Mouse (Mus musculus): ENCODE measurements at regions not wholly inside any gene's neighbourhood (a gene's known extent, or its start where the extent isn't known, plus 50 kb on each side); places are given as distances from the start of the nearest gene placed in this dataset.

DNA sequence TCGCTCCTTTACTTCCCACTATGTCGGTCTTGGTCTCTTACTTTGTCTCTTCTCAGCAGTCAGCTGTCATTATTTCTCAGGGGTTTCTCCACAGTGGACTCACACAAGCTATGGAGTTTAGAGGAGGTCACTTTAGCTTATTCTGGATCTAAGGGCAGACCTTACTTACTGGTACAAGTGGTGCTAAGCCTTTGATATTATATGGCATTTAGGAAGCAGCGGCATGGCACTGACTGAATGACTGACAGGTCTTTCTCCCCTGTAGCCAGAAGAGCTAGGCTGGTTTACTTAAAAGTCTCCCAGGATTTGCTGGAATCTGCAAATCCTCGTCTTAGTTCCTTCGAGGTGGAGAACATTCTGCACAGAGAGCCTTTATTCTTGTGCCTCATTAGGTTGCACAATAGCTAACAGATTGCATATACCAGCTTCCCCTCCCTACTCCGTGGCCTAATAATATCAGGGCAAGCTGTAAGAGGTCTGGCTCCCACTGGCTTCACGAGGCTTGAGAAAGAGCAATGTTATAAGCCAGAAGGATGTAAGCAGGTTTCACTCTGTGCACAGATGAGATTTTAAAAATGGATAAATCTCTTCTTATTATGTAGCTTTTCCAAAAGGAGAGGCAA, 214.1 kb upstream of the 4930583I09Rik start:
- TF ChIP-seq CTCF (IDR thresholded peaks at IDR 0.05; ENCODE audit: control insufficient read depth, insufficient read depth, insufficient replicate concordance, low read depth, low read length) (no peak), POLR2A (IDR thresholded peaks at IDR 0.05; ENCODE audit: control insufficient read depth, low read depth, low read length) (no peak)
- no peaks in the 10 kb centered on the region for H3K36me3 ChIP-seq (ENCODE audit: control insufficient read depth, insufficient read depth, low read length)

DNA sequence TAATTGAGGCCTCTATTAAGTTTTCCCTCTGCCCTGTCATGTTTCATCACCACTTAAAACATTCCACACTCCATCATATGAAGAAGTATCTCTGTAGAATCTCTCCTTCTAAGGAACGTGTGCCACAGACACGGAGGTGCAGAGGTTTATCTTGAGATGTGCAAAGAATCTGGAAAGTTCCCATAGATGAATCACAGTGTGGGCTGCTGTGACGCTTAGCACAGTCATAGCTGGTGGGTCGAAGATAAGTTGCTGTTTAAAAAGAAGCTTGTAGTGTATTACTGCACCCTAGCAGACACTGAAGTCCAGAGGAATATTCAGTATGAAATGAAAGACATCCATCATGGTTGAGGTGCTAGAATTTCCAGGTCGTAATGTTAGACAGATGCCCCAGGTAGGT, 179.9 kb upstream of the 4930583I09Rik start:
- Histone ChIP-seq H3K36me3 (ENCODE audit: control insufficient read depth, insufficient read depth, low read length) (no peaks in the 10 kb centered on the region), H3K4me3 (ENCODE audit: control insufficient read depth, low read depth, low read length) (no peak overlapping the region)
- no peak for TF ChIP-seq POLR2A (IDR thresholded peaks at IDR 0.05; ENCODE audit: control insufficient read depth, low read depth, low read length)
- no peak for TF ChIP-seq CTCF (IDR thresholded peaks at IDR 0.05; ENCODE audit: control insufficient read depth, insufficient read depth, insufficient replicate concordance, low read depth, low read length)

More for the DNA sequence above, 214.1 kb upstream of the 4930583I09Rik start:
- Histone ChIP-seq H3K4me1 (ENCODE audit: control insufficient read depth, insufficient read depth, low read length) (no peaks in the 10 kb centered on the region), H3K27ac (ENCODE audit: control insufficient read depth, insufficient read depth, low read depth, low read length) (no peak overlapping the region), H3K27me3 (ENCODE audit: control insufficient read depth, insufficient read depth, low read length) (no peaks in the 10 kb centered on the region), H3K4me3 (ENCODE audit: control insufficient read depth, low read depth, low read length) (no peak overlapping the region)

GRCm38 (mm10) chr17:65014682-65015081, 178.8 kb upstream of the 4930583I09Rik start:
- Histone ChIP-seq H3K4me1 (ENCODE audit: control insufficient read depth, insufficient read depth, low read length) (no peaks in the 10 kb centered on the region), H3K36me3 (ENCODE audit: control insufficient read depth, insufficient read depth, low read length) (no peaks in the 10 kb centered on the region), H3K4me3 (ENCODE audit: control insufficient read depth, low read depth, low read length) (no peak overlapping the region), H3K27ac (ENCODE audit: control insufficient read depth, insufficient read depth, low read depth, low read length) (no peak overlapping the region), H3K27me3 (ENCODE audit: control insufficient read depth, insufficient read depth, low read length) (no peaks in the 10 kb centered on the region)
- TF ChIP-seq CTCF (IDR thresholded peaks at IDR 0.05; ENCODE audit: control insufficient read depth, insufficient read depth, insufficient replicate concordance, low read depth, low read length) (no peak), POLR2A (IDR thresholded peaks at IDR 0.05; ENCODE audit: control insufficient read depth, low read depth, low read length) (no peak)

More for the DNA sequence above, 179.9 kb upstream of the 4930583I09Rik start:
- Histone ChIP-seq H3K4me1 (ENCODE audit: control insufficient read depth, insufficient read depth, low read length) (no peaks in the 10 kb centered on the region), H3K27me3 (ENCODE audit: control insufficient read depth, insufficient read depth, low read length) (no peaks in the 10 kb centered on the region), H3K27ac (ENCODE audit: control insufficient read depth, insufficient read depth, low read depth, low read length) (no peak overlapping the region)

DNA sequence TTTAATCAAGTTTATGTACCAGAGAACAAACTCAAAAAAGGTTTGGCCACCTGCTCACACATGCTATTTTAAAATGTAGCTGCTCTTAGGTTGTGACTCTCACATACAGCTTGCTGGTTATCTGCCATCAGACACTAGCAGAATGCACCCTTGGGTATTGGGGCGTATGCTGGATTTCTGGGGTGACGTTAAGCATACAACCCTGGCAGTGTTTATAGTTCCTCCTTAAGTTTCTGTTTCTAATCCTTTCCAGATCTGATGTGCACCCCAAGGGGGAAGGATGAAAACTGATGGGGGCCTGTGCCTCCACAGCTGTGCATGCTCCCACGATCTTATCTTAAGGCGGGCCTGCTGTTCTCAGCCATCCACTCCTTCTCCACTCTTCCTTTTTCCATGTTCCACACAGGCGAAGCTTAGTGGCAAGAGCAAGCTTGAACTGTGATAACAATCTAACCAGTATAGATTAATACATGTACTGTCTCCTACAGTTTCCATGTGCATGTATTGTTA, 164.8 kb upstream of the 4930583I09Rik start:
- Histone ChIP-seq H3K4me1 (ENCODE audit: control insufficient read depth, insufficient read depth, low read length) (peaks cover 2% of the 10 kb centered on the region; the same call in 1 of the 2 replicates), H3K27me3 (ENCODE audit: control insufficient read depth, insufficient read depth, low read length) (no peaks in the 10 kb centered on the region), H3K27ac (ENCODE audit: control insufficient read depth, insufficient read depth, low read depth, low read length) (no peak overlapping the region), H3K36me3 (ENCODE audit: control insufficient read depth, insufficient read depth, low read length) (no peaks in the 10 kb centered on the region), H3K4me3 (ENCODE audit: control insufficient read depth, low read depth, low read length) (no peak overlapping the region)
- TF ChIP-seq POLR2A (IDR thresholded peaks at IDR 0.05; ENCODE audit: control insufficient read depth, low read depth, low read length) (no peak), CTCF (IDR thresholded peaks at IDR 0.05; ENCODE audit: control insufficient read depth, insufficient read depth, insufficient replicate concordance, low read depth, low read length) (no peak)

DNA sequence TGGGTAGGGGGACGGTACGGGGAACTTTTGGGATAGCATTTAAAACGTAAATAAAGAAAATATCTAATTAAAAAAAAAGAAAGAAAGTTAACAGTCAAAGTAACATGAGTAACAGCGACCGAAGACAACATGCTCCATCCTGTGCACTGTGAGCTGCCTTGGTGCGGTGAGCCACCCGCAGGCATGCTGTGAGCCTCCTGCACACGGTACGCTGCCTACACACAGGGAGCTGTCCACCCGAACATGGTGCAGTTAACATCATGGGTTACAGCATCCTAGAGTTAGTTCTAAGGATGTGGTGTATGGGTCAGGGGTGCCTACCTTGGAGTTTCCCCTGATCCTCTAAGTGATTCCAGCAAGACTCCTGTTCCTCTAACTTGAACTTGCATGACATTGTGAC, 158.6 kb upstream of the 4930583I09Rik start:
- H3K27ac ChIP-seq (ENCODE audit: control insufficient read depth, insufficient read depth, low read depth, low read length): no peak overlapping the region
- H3K4me3 ChIP-seq (ENCODE audit: control insufficient read depth, low read depth, low read length): no peak overlapping the region
- TF ChIP-seq POLR2A (IDR thresholded peaks at IDR 0.05; ENCODE audit: control insufficient read depth, low read depth, low read length) (no peak), CTCF (IDR thresholded peaks at IDR 0.05; ENCODE audit: control insufficient read depth, insufficient read depth, insufficient replicate concordance, low read depth, low read length) (no peak)
- H3K27me3 ChIP-seq (ENCODE audit: control insufficient read depth, insufficient read depth, low read length): no peaks in the 10 kb centered on the region
- no peaks in the 10 kb centered on the region for H3K36me3 ChIP-seq (ENCODE audit: control insufficient read depth, insufficient read depth, low read length)
- H3K4me1 ChIP-seq (ENCODE audit: control insufficient read depth, insufficient read depth, low read length): no peaks in the 10 kb centered on the region

DNA sequence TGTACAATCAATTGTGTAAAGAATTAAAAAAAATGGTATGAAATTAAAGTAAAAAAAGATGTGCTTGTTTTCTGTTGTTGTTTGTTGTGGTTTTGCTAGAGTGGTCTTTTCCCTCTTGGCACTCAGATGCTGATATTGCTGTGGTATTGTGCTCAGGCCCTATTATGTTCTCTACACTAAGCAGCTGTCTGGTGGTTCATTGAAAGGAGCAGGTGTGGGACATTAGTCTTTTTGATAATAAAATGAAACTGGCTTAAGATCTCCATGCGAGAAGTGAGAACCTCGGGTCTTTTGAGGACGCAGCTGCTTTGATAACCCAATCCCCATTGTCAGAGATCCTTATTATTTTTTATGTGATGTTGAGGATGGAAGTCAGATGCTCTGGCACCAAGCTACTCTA, 155.4 kb upstream of the 4930583I09Rik start:
- Histone ChIP-seq H3K36me3 (ENCODE audit: control insufficient read depth, insufficient read depth, low read length) (no peaks in the 10 kb centered on the region), H3K4me3 (ENCODE audit: control insufficient read depth, low read depth, low read length) (no peak overlapping the region), H3K4me1 (ENCODE audit: control insufficient read depth, insufficient read depth, low read length) (no peaks in the 10 kb centered on the region), H3K27ac (ENCODE audit: control insufficient read depth, insufficient read depth, low read depth, low read length) (no peak overlapping the region), H3K27me3 (ENCODE audit: control insufficient read depth, insufficient read depth, low read length) (no peaks in the 10 kb centered on the region)
- TF ChIP-seq CTCF (IDR thresholded peaks at IDR 0.05; ENCODE audit: control insufficient read depth, insufficient read depth, insufficient replicate concordance, low read depth, low read length) (no peak), POLR2A (IDR thresholded peaks at IDR 0.05; ENCODE audit: control insufficient read depth, low read depth, low read length) (no peak)

- Histone ChIP-seq H3K36me3 (ENCODE audit: control insufficient read depth, insufficient read depth, low read length) (no peaks in the 10 kb centered on the region), H3K27ac (ENCODE audit: control insufficient read depth, insufficient read depth, low read depth, low read length) (no peak overlapping the region), H3K4me3 (ENCODE audit: control insufficient read depth, low read depth, low read length) (no peak overlapping the region), H3K27me3 (ENCODE audit: control insufficient read depth, insufficient read depth, low read length) (no peaks in the 10 kb centered on the region), H3K4me1 (ENCODE audit: control insufficient read depth, insufficient read depth, low read length) (no peaks in the 10 kb centered on the region)
- TF ChIP-seq POLR2A (IDR thresholded peaks at IDR 0.05; ENCODE audit: control insufficient read depth, low read depth, low read length): no peak
- TF ChIP-seq CTCF (IDR thresholded peaks at IDR 0.05; ENCODE audit: control insufficient read depth, insufficient read depth, insufficient replicate concordance, low read depth, low read length): no peak
These were observed 148.6 kb upstream of the 4930583I09Rik start for GRCm38 (mm10) chr17:64984276-64985011.
